Mouse (Mus musculus) bone marrow, adult 2 months (tissue): ENCODE measurements around the gene Chpf.
A peak's percentile ranks its signal among the peaks of the same experiment; 100 is the strongest.

Experiments
- CTCF ChIP-seq: fragments of 200-500 bp; IDR thresholded peaks from 2 replicates; pipeline ENCODE4 v1.5.1; 2011; ENCODE audit warnings: low read length, control low read depth; ENCODE audit not compliant: control insufficient read depth, insufficient read depth
- POLR2A ChIP-seq: fragments of 200-500 bp; IDR thresholded peaks from 2 replicates; pipeline ENCODE4 v1.6.1; 2011; ENCODE audit warnings: low read depth, mild to moderate bottlenecking, control low read depth, low read length, borderline replicate concordance; ENCODE audit not compliant: control insufficient read depth

GRCm38 (mm10) chr1:75467215-75467927 is 11.7 kb downstream of the Chpf start:
- TF ChIP-seq CTCF, result peak; percentile 71
- no peak for TF ChIP-seq POLR2A
